Mouse (Mus musculus) duodenum, adult 2 months (tissue): ENCODE data around the gene Dctn5. TPM values are rescaled to one million over a fixed set of nuclear protein-coding genes. Genes with fewer than 3 reads are reported as not detected.

ENCODE experiments used
- polyA plus RNA-seq: library from polyadenylated mRNA; depleted of rRNA; stranded (reverse); fragments of >200 nt; gene quantifications from 2 replicates; pipeline ENCODE4 v1.2.3, GENCODE M21; 2012; ENCODE audit warnings: low replicate concordance; rRNA removed

The Dctn5 gene
- 36.7 and 46.4 TPM in 2 replicates for polyA plus RNA-seq

GRCm38 (mm10) chr7:122132497-122133337 is at the start of gene Dctn5, which contains the start of gene Palb2:
Gene Dctn5, plus strand, starts transcription at chr7:122133041.
Gene Palb2, minus strand, starts transcription at chr7:122132985.

DNA sequence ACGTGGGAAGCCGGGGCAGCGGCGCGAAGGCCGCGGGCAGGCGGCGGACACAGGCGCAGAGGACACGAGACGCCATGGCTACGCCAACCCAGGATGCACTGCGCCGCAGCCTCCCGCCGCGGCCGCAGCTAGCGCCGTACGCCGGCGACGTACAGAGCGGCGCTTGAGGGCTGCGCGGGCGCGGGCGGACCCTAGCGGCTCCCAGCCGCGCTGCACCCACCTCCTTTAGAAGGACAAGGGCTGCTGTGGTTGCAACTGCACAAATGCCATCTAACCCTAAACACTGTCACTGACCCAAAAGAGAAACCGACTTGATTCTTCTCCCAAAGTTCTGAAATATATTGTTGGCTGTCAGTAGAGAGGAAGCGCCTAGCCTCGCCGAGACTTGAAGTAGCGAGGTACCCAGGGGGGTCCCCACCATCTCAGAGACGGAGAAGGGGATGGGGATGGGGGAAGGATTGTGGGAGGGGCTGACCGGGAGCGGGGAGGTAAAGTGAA is 31.0 kb upstream of the Dctn5 start, which contains the start of gene Ndufab1:
Gene Ndufab1 (minus strand): TSS at position 140 of the 498 bp plus-strand sequence.

GRCm38 (mm10) chr7:122158915-122159902 is 26.4 kb downstream of the Dctn5 start, which contains the start of gene Plk1:
Gene Plk1, plus strand, starts transcription at chr7:122159439.

DNA sequence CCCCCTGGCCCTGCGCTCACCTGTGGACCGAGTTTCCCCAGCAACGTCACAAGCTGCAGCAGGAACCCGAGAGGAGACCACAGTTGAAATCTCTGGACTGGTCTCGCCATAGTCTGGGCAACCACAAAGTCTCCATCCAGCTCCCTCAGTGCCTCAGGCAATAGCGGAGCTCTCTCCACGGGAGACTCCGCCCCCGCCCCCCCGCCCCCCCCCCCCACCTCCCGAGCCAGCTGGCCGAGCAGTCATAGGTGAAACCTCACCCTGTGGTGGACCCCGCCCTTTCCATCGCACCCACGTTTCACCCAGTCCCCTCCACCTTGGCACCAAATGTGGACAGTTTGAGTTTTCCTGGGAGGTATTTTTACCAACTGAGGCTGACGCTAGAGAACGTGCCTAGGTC is 53.2 kb downstream of the Dctn5 start, which contains the start of gene Ern2:
Gene Ern2 (minus strand): TSS at position 165 of the 400 bp plus-strand sequence.

Other genes with a start within 250 kb of the Dctn5 start
- 15.3 and 17.0 TPM in 2 replicates for gene Cog7, start 151.3 kb upstream of the Dctn5 start, polyA plus RNA-seq
- 6.7 and 8.1 TPM in 2 replicates for gene Gga2, start 111.8 kb upstream of the Dctn5 start, polyA plus RNA-seq
- gene Ubfd1, start 65.9 kb upstream of the Dctn5 start, polyA plus RNA-seq, result 13.7 and 17.3 TPM in 2 replicates
- 7.7 and 9.1 TPM in 2 replicates for gene Ears2, start 65.8 kb upstream of the Dctn5 start, polyA plus RNA-seq
- 1,696 and 2,422 TPM in 2 replicates for gene Ndufab1, start 31.2 kb upstream of the Dctn5 start, polyA plus RNA-seq
- gene Palb2, start 56 bp upstream of the Dctn5 start, polyA plus RNA-seq, result 0.59 and 1.1 TPM in 2 replicates
- gene Plk1, start 26.4 kb downstream of the Dctn5 start, polyA plus RNA-seq, result 17.8 and 20.3 TPM in 2 replicates
- gene Ern2, start 53.2 kb downstream of the Dctn5 start, polyA plus RNA-seq, result 12.4 and 69.1 TPM in 2 replicates
- gene Chp2, start 86.5 kb downstream of the Dctn5 start, polyA plus RNA-seq, result 218 and 266 TPM in 2 replicates
- 2.0 and 4.1 TPM in 2 replicates for gene Prkcb, start 155.7 kb downstream of the Dctn5 start, polyA plus RNA-seq